Mouse (Mus musculus) lung, postnatal 0 days (tissue): Measurements from ENCODE around the gene Cdipt.

Experiments used
- CTCF ChIP-seq: IDR thresholded peaks from 2 replicates; pipeline ENCODE4 v1.5.1; 2016; ENCODE audit warnings: antibody characterized with exemption, mild to moderate bottlenecking
- EP300 ChIP-seq: IDR thresholded peaks from 2 replicates; pipeline ENCODE4 v1.6.1; 2016; ENCODE audit warnings: antibody characterized with exemption, mild to moderate bottlenecking, control low read depth

GRCm38 (mm10) chr7:126926299-126926698 is 49.4 kb upstream of the Cdipt start:
- TF ChIP-seq CTCF (no peak), EP300 (no peak)
